Mouse (Mus musculus): Measurements from ENCODE around the gene Miip. TPM values are rescaled to one million over a fixed set of nuclear protein-coding genes. Genes with fewer than 3 reads are reported as not detected.

Gene Miip
- total RNA-seq, 1 experiment, result 6.3 TPM

DNA sequence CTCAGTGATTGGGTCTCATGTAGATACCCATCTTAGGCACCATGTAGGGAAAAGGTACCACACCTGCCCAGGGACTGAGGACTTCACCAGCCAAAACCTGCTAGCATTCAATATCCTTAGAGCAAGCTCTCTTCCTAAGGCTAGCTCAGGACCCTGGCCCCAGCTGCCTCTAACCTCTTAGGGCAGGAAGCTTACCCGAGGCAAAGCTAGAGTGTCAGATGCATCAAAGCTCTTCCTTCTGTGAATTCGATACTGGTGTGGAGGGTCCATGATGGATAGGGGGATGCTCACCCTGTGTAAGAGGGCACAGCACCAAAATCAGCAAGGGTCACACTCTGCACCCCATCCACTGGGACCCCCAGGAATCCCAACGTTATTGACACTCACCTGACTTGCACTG lies 6.6 kb downstream of the Miip start:
- in situ Hi-C loops (cut with MboI; ENCODE audit: low sequenced_read_pairs in 2 of 2, unreplicated experiment in 2 of 2), result no loop called here
- Histone ChIP-seq H3K27ac (ENCODE audit: insufficient read depth, low read depth, low read length, poor library complexity, severe bottlenecking) (no peak overlapping the region), H3K4me3 (ENCODE audit: insufficient read depth in 1 of 2, low read depth in 1 of 2, low read length in 2 of 2, poor library complexity in 1 of 2, severe bottlenecking in 1 of 2) (no peak overlapping the region), H3K9me3 (ENCODE audit: control insufficient read depth, insufficient read depth, low read depth, low read length) (no peaks in the 10 kb centered on the region), H3K36me3 (ENCODE audit: control insufficient read depth, insufficient read depth, low read length, poor library complexity, severe bottlenecking) (peaks cover 14% of the 10 kb centered on the region; the same call in 1 of the 2 replicates), H3K9ac (ENCODE audit: insufficient read depth, low read depth, low read length, poor library complexity, severe bottlenecking) (no peak overlapping the region), H3K4me1 (ENCODE audit: control insufficient read depth in 2 of 2, insufficient read depth in 2 of 2, low read length in 2 of 2, poor library complexity in 1 of 2) (no peaks in the 10 kb centered on the region)
- no peak for DNase-seq (ENCODE audit: low read depth, low spot score)
- TF ChIP-seq CHD2 (IDR thresholded peaks at IDR 0.05; ENCODE audit: low read depth, low read length) (no peak), MAFK (IDR thresholded peaks at IDR 0.05; ENCODE audit: insufficient read depth, low read depth, low read length) (no peak), HCFC1 (IDR thresholded peaks at IDR 0.05; ENCODE audit: borderline replicate concordance, insufficient read depth, low read length) (no peak), ZNF384 (IDR thresholded peaks at IDR 0.05; ENCODE audit: low read depth, low read length) (no peak), ZC3H11A (IDR thresholded peaks at IDR 0.05; ENCODE audit: borderline replicate concordance, low read depth, low read length) (no peak)

DNA sequence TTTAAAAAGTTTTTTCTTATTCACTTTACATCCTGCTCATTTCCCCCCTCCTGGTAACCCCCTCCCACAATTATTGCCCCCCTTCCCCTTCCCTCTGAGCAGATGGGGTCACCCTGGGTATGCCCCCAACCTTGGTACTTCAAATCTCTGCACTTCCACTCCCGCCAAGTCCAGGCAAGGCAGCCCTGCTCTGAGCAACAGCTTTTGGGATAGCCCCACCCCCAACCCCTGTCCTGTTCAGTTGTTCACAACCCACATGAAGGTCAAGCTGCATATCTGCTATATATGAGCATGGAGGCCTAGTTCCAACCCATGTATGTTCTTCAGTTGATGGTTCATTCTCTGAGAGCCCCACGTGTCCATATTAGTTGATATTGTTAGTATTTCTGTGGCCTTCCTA lies 17.8 kb downstream of the Miip start:
- in situ Hi-C loops (cut with MboI; ENCODE audit: low sequenced_read_pairs in 2 of 2, unreplicated experiment in 2 of 2), result no loop called here
- no peak for DNase-seq (ENCODE audit: low read depth, low spot score)
- H3K9ac ChIP-seq (ENCODE audit: insufficient read depth, low read depth, low read length, poor library complexity, severe bottlenecking), result no peak overlapping the region
- H3K4me3 ChIP-seq (ENCODE audit: insufficient read depth in 1 of 2, low read depth in 1 of 2, low read length in 2 of 2, poor library complexity in 1 of 2, severe bottlenecking in 1 of 2), result no peak overlapping the region
- H3K36me3 ChIP-seq (ENCODE audit: control insufficient read depth, insufficient read depth, low read length, poor library complexity, severe bottlenecking), result no peaks in the 10 kb centered on the region
- no peaks in the 10 kb centered on the region; a peak in 1 of 4 replicates for H3K4me1 ChIP-seq (ENCODE audit: control insufficient read depth in 2 of 2, insufficient read depth in 2 of 2, low read length in 2 of 2, poor library complexity in 1 of 2)
- H3K9me3 ChIP-seq (ENCODE audit: control insufficient read depth, insufficient read depth, low read depth, low read length), result no peaks in the 10 kb centered on the region
- H3K27ac ChIP-seq (ENCODE audit: insufficient read depth, low read depth, low read length, poor library complexity, severe bottlenecking), result no peak overlapping the region
- no peak for TF ChIP-seq HCFC1 (IDR thresholded peaks at IDR 0.05; ENCODE audit: borderline replicate concordance, insufficient read depth, low read length)
- no peak for TF ChIP-seq MAFK (IDR thresholded peaks at IDR 0.05; ENCODE audit: insufficient read depth, low read depth, low read length)
- no peak for TF ChIP-seq ZNF384 (IDR thresholded peaks at IDR 0.05; ENCODE audit: low read depth, low read length)
- no peak for TF ChIP-seq CHD2 (IDR thresholded peaks at IDR 0.05; ENCODE audit: low read depth, low read length)
- TF ChIP-seq ZC3H11A (IDR thresholded peaks at IDR 0.05; ENCODE audit: borderline replicate concordance, low read depth, low read length), result no peak

DNA sequence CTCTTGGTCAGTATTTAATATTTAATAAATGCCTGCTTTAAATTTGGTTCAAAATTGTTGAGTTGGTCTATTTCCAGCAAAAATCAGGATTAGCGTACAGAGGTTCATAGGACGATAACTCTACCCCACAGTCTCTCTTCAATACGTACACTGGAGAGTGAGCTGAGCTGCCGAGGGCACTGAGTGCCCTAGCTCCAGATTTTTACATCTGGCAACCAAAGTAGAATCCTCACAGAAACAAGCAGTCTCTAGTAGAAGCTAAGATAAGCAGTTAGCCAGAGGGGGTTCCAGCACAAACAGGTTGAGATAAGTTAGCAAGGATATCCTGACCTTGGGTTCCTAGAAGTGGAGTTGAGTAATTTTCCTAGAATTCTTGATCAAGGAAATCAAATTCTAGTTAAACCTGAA lies 20.0 kb downstream of the Miip start:
- Histone ChIP-seq H3K4me1 (ENCODE audit: control insufficient read depth in 2 of 2, insufficient read depth in 2 of 2, low read length in 2 of 2, poor library complexity in 1 of 2) (no peaks in the 10 kb centered on the region; a peak in 1 of 4 replicates), H3K36me3 (ENCODE audit: control insufficient read depth, insufficient read depth, low read length, poor library complexity, severe bottlenecking) (no peaks in the 10 kb centered on the region), H3K4me3 (ENCODE audit: insufficient read depth in 1 of 2, low read depth in 1 of 2, low read length in 2 of 2, poor library complexity in 1 of 2, severe bottlenecking in 1 of 2) (peak overlapping the region; percentile 76 to 87), H3K9me3 (ENCODE audit: control insufficient read depth, insufficient read depth, low read depth, low read length) (no peaks in the 10 kb centered on the region), H3K27ac (ENCODE audit: insufficient read depth, low read depth, low read length, poor library complexity, severe bottlenecking) (no peak overlapping the region), H3K9ac (ENCODE audit: insufficient read depth, low read depth, low read length, poor library complexity, severe bottlenecking) (peak overlapping the region; percentile 79)
- no peak for DNase-seq (ENCODE audit: low read depth, low spot score)
- TF ChIP-seq ZC3H11A (IDR thresholded peaks at IDR 0.05; ENCODE audit: borderline replicate concordance, low read depth, low read length), result no peak
- TF ChIP-seq HCFC1 (IDR thresholded peaks at IDR 0.05; ENCODE audit: borderline replicate concordance, insufficient read depth, low read length), result no peak
- TF ChIP-seq CHD2 (IDR thresholded peaks at IDR 0.05; ENCODE audit: low read depth, low read length), result no peak
- TF ChIP-seq ZNF384 (IDR thresholded peaks at IDR 0.05; ENCODE audit: low read depth, low read length), result no peak
- in situ Hi-C loops (cut with MboI; ENCODE audit: low sequenced_read_pairs in 2 of 2, unreplicated experiment in 2 of 2), result no loop called here

DNA sequence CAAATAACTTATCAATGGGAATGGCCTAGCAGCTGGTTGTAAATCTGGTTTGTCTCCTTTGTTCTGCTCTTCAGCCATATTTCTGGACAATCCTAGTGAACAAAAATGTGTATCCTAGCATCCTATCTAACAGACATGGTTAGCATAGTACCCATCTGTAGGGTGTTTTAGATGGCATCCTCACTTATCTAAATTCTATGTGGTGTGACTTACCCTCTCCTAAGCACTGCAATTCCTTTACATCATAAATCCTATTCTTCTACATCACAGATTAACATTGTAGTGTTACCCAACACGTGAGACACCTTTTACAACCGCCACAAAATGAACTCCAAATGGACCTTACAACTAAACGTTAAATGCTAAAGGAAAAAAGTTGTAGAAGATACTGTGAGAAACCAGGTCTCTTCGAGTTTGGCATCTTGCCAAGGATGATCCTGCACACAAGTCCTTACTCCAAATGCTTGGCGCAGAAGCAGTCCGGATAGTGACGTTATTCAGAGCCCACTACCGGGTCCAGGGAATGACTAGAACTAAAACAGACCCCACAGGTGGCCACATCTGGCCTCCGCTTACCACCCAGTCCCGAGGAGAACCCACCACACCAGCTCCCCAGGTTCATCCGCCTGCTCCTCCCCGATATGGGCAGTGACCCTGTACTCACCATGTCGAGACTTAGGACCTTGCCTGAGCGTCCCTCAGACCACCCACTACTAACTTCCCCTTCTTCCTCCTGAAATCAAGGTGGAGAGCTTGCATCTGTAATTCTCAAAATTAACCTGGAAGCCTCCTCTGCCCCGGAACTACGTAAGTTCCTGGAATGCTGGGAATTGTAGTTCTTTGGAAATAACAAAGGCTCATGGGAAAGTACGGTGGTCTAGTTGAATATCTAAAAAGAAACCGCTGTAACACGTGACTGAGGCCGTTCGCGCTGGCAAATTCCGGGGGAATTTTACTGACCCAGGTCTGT lies 20.7 kb downstream of the Miip start, which contains the start of gene Zfp933:
TSS of gene Zfp933 (minus strand) at position 753 of the 970 bp plus-strand sequence.
- peak; percentile 76 for DNase-seq (ENCODE audit: low read depth, low spot score)
- Histone ChIP-seq H3K4me3 (ENCODE audit: insufficient read depth in 1 of 2, low read depth in 1 of 2, low read length in 2 of 2, poor library complexity in 1 of 2, severe bottlenecking in 1 of 2) (peak within 1 kb of the TSS; percentile 76 to 87), H3K9ac (ENCODE audit: insufficient read depth, low read depth, low read length, poor library complexity, severe bottlenecking) (peak within 1 kb of the TSS; percentile 84), H3K27ac (ENCODE audit: insufficient read depth, low read depth, low read length, poor library complexity, severe bottlenecking) (no peak within 1 kb of the TSS), H3K9me3 (ENCODE audit: control insufficient read depth, insufficient read depth, low read depth, low read length) (no peaks in the 10 kb centered on the region), H3K36me3 (ENCODE audit: control insufficient read depth, insufficient read depth, low read length, poor library complexity, severe bottlenecking) (no peaks in the 10 kb centered on the region), H3K4me1 (ENCODE audit: control insufficient read depth in 2 of 2, insufficient read depth in 2 of 2, low read length in 2 of 2, poor library complexity in 1 of 2) (no peaks in the 10 kb centered on the region; a peak in 1 of 4 replicates)
- in situ Hi-C loops (cut with MboI; ENCODE audit: low sequenced_read_pairs in 2 of 2, unreplicated experiment in 2 of 2), result no loop called here
- TF ChIP-seq ZC3H11A (IDR thresholded peaks at IDR 0.05; ENCODE audit: borderline replicate concordance, low read depth, low read length) (no peak), HCFC1 (IDR thresholded peaks at IDR 0.05; ENCODE audit: borderline replicate concordance, insufficient read depth, low read length) (peak; percentile 98), CHD2 (IDR thresholded peaks at IDR 0.05; ENCODE audit: low read depth, low read length) (no peak), ZNF384 (IDR thresholded peaks at IDR 0.05; ENCODE audit: low read depth, low read length) (no peak)

Data from ES-E14 (cell line).